ENCODE assay signal across 8 mouse cellular contexts in the genomic region with DNA sequence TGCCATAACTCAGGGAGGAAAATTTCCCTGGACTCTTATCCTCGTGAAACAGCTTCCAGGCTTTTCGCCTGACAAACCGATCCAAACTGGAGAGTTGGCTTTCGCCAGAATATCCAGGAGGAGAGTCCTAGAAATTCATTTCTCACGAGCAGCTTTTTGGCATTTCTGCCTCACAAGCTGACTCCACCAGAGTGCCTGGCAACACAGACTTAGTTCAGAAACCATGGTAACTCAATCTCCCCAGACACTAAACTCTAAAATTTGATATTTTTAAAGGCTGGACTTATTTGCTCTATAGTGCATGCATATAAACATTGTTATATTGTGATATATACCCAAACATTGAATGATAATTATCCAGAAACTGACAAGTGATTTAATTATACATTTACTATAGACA. TPM values are rescaled to one million over a fixed set of nuclear protein-coding genes. Genes with fewer than 3 reads are reported as not detected.
DNase-seq lines count a peak whose midpoint lies in the region; ATAC-seq and TF ChIP-seq lines count a peak whose summit lies in the region.
"Not testable (repeated sequence)": the region's sequence is repeated elsewhere in the genome, so short reads cannot be mapped to it uniquely, and the experiment has no call there.

No protein-coding gene starts in this region.

- intact Hi-C loops in left cerebral cortex, postnatal 14 days (cut with DNase I): loop anchor here (5.0 kb wide), 1 partner anchor 226 kb away; no protein-coding TSS in a partner anchor

- H3K4me2 ChIP-seq in forebrain, embryonic 16.5 days (ENCODE audit: low read length); hindbrain, postnatal 0 days (ENCODE audit: low read depth, low read length): not testable (repeated sequence)

- H3K27ac ChIP-seq in forebrain, embryonic 16.5 days (ENCODE audit: low read length); hindbrain, postnatal 0 days: not testable (repeated sequence)

- WGBS in forebrain, embryonic 16.5 days: 59% methylated on average over 5 of the region's 5 CpGs
- WGBS in hindbrain, postnatal 0 days: 61% methylated on average over 5 of the region's 5 CpGs

- DNase-seq in brain, embryonic 14.5 days (ENCODE audit: low read depth): peak; percentile 5
- DNase-seq in cerebellum, postnatal 10 days: peak; percentile 8 to 14
- peak; percentile 4 for DNase-seq in hindbrain, postnatal 0 days (ENCODE audit: low spot score)
- peak; percentile 17 for DNase-seq in layer of hippocampus, adult 9-10 months (ENCODE audit: low spot score)
- DNase-seq in left cerebral cortex, postnatal 14 days (ENCODE audit: low spot score in 2 of 2): peak; percentile 26 to 70
- peak; percentile 22 for DNase-seq in telencephalon, adult 2 months (ENCODE audit: low read depth, low spot score)

- H3K27me3 ChIP-seq in forebrain, embryonic 16.5 days (replicated peaks; ENCODE audit: control insufficient read depth, insufficient read depth, low read length); hindbrain, postnatal 0 days (ENCODE audit: insufficient read depth, low read length): not testable (repeated sequence)

- H3K4me1 ChIP-seq in forebrain, embryonic 16.5 days (replicated peaks; ENCODE audit: control insufficient read depth, insufficient read depth, low read length); hindbrain, postnatal 0 days (ENCODE audit: insufficient read depth, low read length): not testable (repeated sequence)

- H3K4me3 ChIP-seq in forebrain, embryonic 16.5 days (replicated peaks; ENCODE audit: low read length); hindbrain, postnatal 0 days (ENCODE audit: low read length): not testable (repeated sequence)

- H3K9ac ChIP-seq in forebrain, embryonic 16.5 days (replicated peaks; ENCODE audit: low read depth, low read length); hindbrain, postnatal 0 days (replicated peaks; ENCODE audit: low read length): not testable (repeated sequence)

- ATAC-seq in forebrain, embryonic 16.5 days: peak; percentile 61
- ATAC-seq in frontal cortex, adult (ENCODE audit: low TSS enrichment): 0 out of 2 replicates have a peak, but pooled peaks have one; percentile 55
- ATAC-seq in hindbrain, postnatal 0 days: not testable (repeated sequence)

- not testable (repeated sequence) for TF ChIP-seq CTCF in brain, embryonic 14.5 days (IDR thresholded peaks at IDR 0.05; ENCODE audit: borderline replicate concordance, extremely low read depth, insufficient read depth, insufficient read length); hindbrain, postnatal 0 days (IDR thresholded peaks at IDR 0.05; ENCODE audit: low read depth)

- not testable (repeated sequence) for TF ChIP-seq POLR2A in brain, embryonic 14.5 days (IDR thresholded peaks at IDR 0.05; ENCODE audit: borderline replicate concordance, extremely low read depth, insufficient read depth, insufficient read length, poor library complexity, severe bottlenecking)

- H3K36me3 ChIP-seq in forebrain, embryonic 16.5 days (ENCODE audit: control insufficient read depth, insufficient read depth); hindbrain, postnatal 0 days (ENCODE audit: insufficient read depth, low read length): not testable (repeated sequence)

- H3K9me3 ChIP-seq in forebrain, embryonic 16.5 days (ENCODE audit: control insufficient read depth, low read length); hindbrain, postnatal 0 days (ENCODE audit: low read length): not testable (repeated sequence)

RNA-seq across cellular contexts. Expression of a gene that starts 38.3 kb away (rescaled TPM):
- 20.5 and 22.1 TPM in 2 replicates for polyA plus RNA-seq in brain, embryonic 14.5 days (2012; rRNA removed)
- 33.5 and 36.8 TPM in 2 replicates for polyA plus RNA-seq in forebrain, embryonic 16.5 days (2015; fragmentation: Nextera tagmentation; extraction: Ambion mirVana)
- 18.3 and 30.3 TPM in 2 replicates for total RNA-seq in hindbrain, postnatal 0 days (2014; rRNA removed)
- 33.1 and 38.6 TPM in 2 replicates for polyA plus RNA-seq in hindbrain, postnatal 0 days (2015; fragmentation: Nextera tagmentation; extraction: Ambion mirVana)
- total RNA-seq in left cerebral cortex, postnatal 14 days (2021): 10 to 100 TPM; 22.6 to 26.7 TPM
